Mouse (Mus musculus) liver, embryonic 14.5 days (tissue): ENCODE results near the gene Dcun1d4. TPM values are rescaled to one million over a fixed set of nuclear protein-coding genes. Genes with fewer than 3 reads are reported as not detected.
A peak's percentile ranks its signal among the peaks of the same experiment; 100 is the strongest.

Experiments
- ATAC-seq: fragments of 200-750 bp; cut with Nextera tagmentation; 2 replicates; pipeline ENCODE4 v1.8.0; 2017; ENCODE audit warnings: moderate number of reproducible peaks, mild to moderate bottlenecking, moderate library complexity; ENCODE audit not compliant: insufficient read depth
- DNase-seq, 3 experiments: peaks; one replicate each; pipeline ENCODE4 v3.0.0-alpha.2; 2012 to 2013; ENCODE audit warnings: low read depth in 3 of 3, low spot score in 3 of 3
- H3K27ac ChIP-seq: fragments of 300-500 bp; sonication (generic); 2 replicates; pipeline ENCODE4 v1.5.1; 2014; ENCODE audit warnings: moderate library complexity, mild to moderate bottlenecking, control low read depth, inconsistent platforms
- H3K27me3 ChIP-seq: fragments of 300-500 bp; sonication (generic); 2 replicates; pipeline ENCODE4 v1.6.1; 2014; ENCODE audit warnings: mild to moderate bottlenecking, low read length, moderate library complexity; ENCODE audit not compliant: control insufficient read depth, insufficient read depth
- H3K36me3 ChIP-seq: fragments of 300-500 bp; sonication (generic); replicated peaks from 2 replicates; pipeline ENCODE4 v1.6.1; 2014; ENCODE audit warnings: low read depth; ENCODE audit not compliant: control insufficient read depth, insufficient read depth
- H3K4me1 ChIP-seq, 2 experiments: fragments of 200-500 bp in 1 of 2; fragments of 300-500 bp in 1 of 2; sonication (generic) in 1 of 2; replicated peaks; 2 replicates each; pipeline ENCODE4 v1.6.1; 2012 to 2014; ENCODE audit warnings: antibody characterized with exemption in 1 of 2, inconsistent platforms in 1 of 2, low read length in 1 of 2; ENCODE audit not compliant: control insufficient read depth in 2 of 2, insufficient read depth in 2 of 2
- H3K4me2 ChIP-seq: fragments of 300-500 bp; sonication (generic); 2 replicates; pipeline ENCODE4 v1.6.1; 2014; ENCODE audit warnings: low read depth, mild to moderate bottlenecking, control low read depth, moderate library complexity
- H3K4me3 ChIP-seq, 2 experiments: fragments of 200-500 bp in 1 of 2; fragments of 300-500 bp in 1 of 2; sonication (generic) in 1 of 2; 2 replicates each; pipeline ENCODE4 v1.5.1; 2012 to 2014; ENCODE audit warnings: low read depth in 2 of 2, low read length in 2 of 2, mild to moderate bottlenecking in 2 of 2, control low read depth in 1 of 2, inconsistent platforms in 1 of 2, moderate library complexity in 1 of 2; ENCODE audit not compliant: insufficient read depth in 1 of 2
- H3K9ac ChIP-seq: fragments of 300-500 bp; sonication (generic); replicated peaks from 2 replicates; pipeline ENCODE4 v1.6.1; 2014; ENCODE audit warnings: mild to moderate bottlenecking, control low read depth, moderate library complexity
- H3K9me3 ChIP-seq: fragments of 300-500 bp; sonication (generic); 2 replicates; pipeline ENCODE4 v1.6.1; 2016; ENCODE audit warnings: low read length, mixed read lengths; ENCODE audit not compliant: control insufficient read depth
- CTCF ChIP-seq: IDR thresholded peaks from 2 replicates; pipeline ENCODE4 v1.5.1; 2016; ENCODE audit warnings: antibody characterized with exemption, low read depth, control low read depth
- EP300 ChIP-seq: IDR thresholded peaks from 2 replicates; pipeline ENCODE4 v1.6.1; 2016; ENCODE audit warnings: antibody characterized with exemption, low read depth
- WGBS: fragments of 180-500 bp; shearing (Covaris S2); extraction: QIAGEN DNeasy Blood & Tissue Kit; methylation state at CpG from one replicate; pipeline ENCODE4 v1.1.7; 2014; ENCODE audit not compliant: insufficient replicate concordance; 5-methylcytosine and 5-hydroxymethylcytosine counted together
- polyA plus RNA-seq, 2 experiments: library from polyadenylated mRNA; depleted of rRNA in 1 of 2; stranded (reverse) in 1 of 2; unstranded in 1 of 2; fragments of >200 nt; fragmentation: Nextera tagmentation in 1 of 2; extraction: Ambion mirVana in 1 of 2; gene quantifications; 2 replicates each; pipeline versions ENCODE4 v1.2.1 to v1.2.3; 2012 to 2014

Dcun1d4 gene
- polyA plus RNA-seq, 2 experiments, result 1.5 to 2.9 TPM

- 75% methylated on average over 12 of the region's 12 CpGs for WGBS
Measured at GRCm38 (mm10) chr5:73537669-73538068, 56.9 kb downstream of the Dcun1d4 start.

GRCm38 (mm10) chr5:73538586-73539298 lies 57.9 kb downstream of the Dcun1d4 start:
- no peak for ATAC-seq

More at GRCm38 (mm10) chr5:73537669-73538068, 56.9 kb downstream of the Dcun1d4 start:
- Histone ChIP-seq H3K4me2 (no peak overlapping the region), H3K36me3 (no peaks in the 10 kb centered on the region), H3K9me3 (no peaks in the 10 kb centered on the region), H3K27me3 (no peaks in the 10 kb centered on the region), H3K4me1 (no peaks in the 10 kb centered on the region), H3K27ac (no peak overlapping the region), H3K9ac (no peak overlapping the region), H3K4me3 (no peak overlapping the region)
- ATAC-seq (no peak), DNase-seq (no peak)
- TF ChIP-seq CTCF (no peak), EP300 (no peak)

GRCm38 (mm10) chr5:73539848-73540510 lies 59.2 kb downstream of the Dcun1d4 start:
- H3K27ac ChIP-seq, result no peak overlapping the region
- no peak for ATAC-seq
- TF ChIP-seq CTCF (peak; percentile 80), EP300 (no peak)
- H3K36me3 ChIP-seq, result no peaks in the 10 kb centered on the region
- H3K27me3 ChIP-seq, result no peaks in the 10 kb centered on the region
- DNase-seq, result no peak
- 61% methylated on average over 6 of the region's 6 CpGs for WGBS
- H3K9ac ChIP-seq, result no peak overlapping the region
- no peak overlapping the region for H3K4me2 ChIP-seq
- H3K9me3 ChIP-seq, result no peaks in the 10 kb centered on the region
- no peaks in the 10 kb centered on the region for H3K4me1 ChIP-seq
- no peak overlapping the region for H3K4me3 ChIP-seq

More at GRCm38 (mm10) chr5:73538586-73539298, 57.9 kb downstream of the Dcun1d4 start:
- Histone ChIP-seq H3K36me3 (no peaks in the 10 kb centered on the region), H3K9ac (no peak overlapping the region), H3K9me3 (no peaks in the 10 kb centered on the region), H3K4me3 (no peak overlapping the region), H3K27me3 (no peaks in the 10 kb centered on the region), H3K4me2 (no peak overlapping the region), H3K4me1 (no peaks in the 10 kb centered on the region), H3K27ac (no peak overlapping the region)
- no peak for TF ChIP-seq CTCF
- no peak for TF ChIP-seq EP300
- DNase-seq, result no peak
- 70% methylated on average over 11 of the region's 11 CpGs for WGBS

- no peaks in the 10 kb centered on the region for H3K9me3 ChIP-seq
- no peak for DNase-seq
- TF ChIP-seq CTCF, result no peak
- no peak for TF ChIP-seq EP300
- H3K4me2 ChIP-seq, result no peak overlapping the region
- H3K4me3 ChIP-seq, result no peak overlapping the region
- WGBS, result 69% methylated on average over 2 of the region's 2 CpGs
- H3K27me3 ChIP-seq, result no peaks in the 10 kb centered on the region
- no peak for ATAC-seq
- no peaks in the 10 kb centered on the region for H3K4me1 ChIP-seq
- H3K36me3 ChIP-seq, result no peaks in the 10 kb centered on the region
- no peak overlapping the region for H3K27ac ChIP-seq
- H3K9ac ChIP-seq, result no peak overlapping the region
Measured at GRCm38 (mm10) chr5:73540511-73540871, 59.7 kb downstream of the Dcun1d4 start.

- no peak for ATAC-seq
- Histone ChIP-seq H3K4me3 (no peak overlapping the region), H3K9me3 (no peaks in the 10 kb centered on the region), H3K36me3 (no peaks in the 10 kb centered on the region), H3K9ac (no peak overlapping the region), H3K4me1 (no peaks in the 10 kb centered on the region), H3K27me3 (no peaks in the 10 kb centered on the region), H3K4me2 (no peak overlapping the region), H3K27ac (no peak overlapping the region)
- no peak for DNase-seq
- 70% methylated on average over 10 of the region's 10 CpGs for WGBS
- no peak for TF ChIP-seq EP300
- TF ChIP-seq CTCF, result no peak
Measured at GRCm38 (mm10) chr5:73544111-73544753, 63.4 kb downstream of the Dcun1d4 start.
